ENCODE assay signal across 7 mouse cellular contexts in the genomic region with DNA sequence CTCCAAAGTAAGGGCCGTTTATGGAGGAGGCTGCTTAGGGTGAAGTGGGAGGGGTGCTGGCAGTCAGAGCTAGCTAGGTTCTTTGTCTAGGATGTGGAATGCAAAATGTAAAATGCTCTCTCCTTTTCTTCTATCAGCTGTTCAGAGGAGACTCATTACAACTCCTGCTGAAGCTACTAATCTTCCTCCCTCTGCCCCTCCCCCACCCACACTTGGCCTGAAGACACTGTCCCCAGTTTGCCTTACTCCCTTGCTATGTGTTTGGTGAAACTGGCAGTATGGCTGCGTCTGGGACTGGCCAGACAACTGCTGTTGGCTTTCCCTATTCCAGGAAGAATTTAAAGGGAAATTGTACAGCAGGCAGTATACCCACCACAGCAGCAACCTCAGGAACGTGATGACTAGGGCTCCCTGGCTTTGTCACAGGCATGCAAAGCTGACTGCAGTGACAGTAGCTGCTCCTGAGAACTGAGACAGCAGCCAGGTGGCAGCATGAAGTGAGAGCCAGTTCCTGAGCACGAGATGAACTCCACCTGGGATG. TPM values are rescaled to one million over a fixed set of nuclear protein-coding genes. Genes with fewer than 3 reads are reported as not detected.
A peak's percentile ranks its signal among the peaks of the same experiment; 100 is the strongest.
DNase-seq lines count a peak whose midpoint lies in the region; ATAC-seq lines count a peak whose summit lies in the region.

No protein-coding gene starts in this region.

- no peaks in the 10 kb centered on the region for H3K9me3 ChIP-seq in forebrain, embryonic 12.5 days
- no peaks in the 10 kb centered on the region for H3K9me3 ChIP-seq in midbrain, embryonic 15.5 days

- peak overlapping the region; percentile 78 for H3K27ac ChIP-seq in forebrain, embryonic 12.5 days
- H3K27ac ChIP-seq in midbrain, embryonic 15.5 days: peak overlapping the region; percentile 79

- H3K9ac ChIP-seq in forebrain, embryonic 12.5 days: peak overlapping the region; percentile 38; the same call in 1 of the 2 replicates
- H3K9ac ChIP-seq in midbrain, embryonic 15.5 days: peak overlapping the region; percentile 53

- ATAC-seq in forebrain, embryonic 12.5 days (ENCODE audit: low FRiP score): peak; percentile 74
- peak; percentile 87 for ATAC-seq in midbrain, embryonic 15.5 days (replicated peaks)
- no peak for ATAC-seq in erythroid progenitor cell, adult 5-6 weeks (replicated peaks; ENCODE audit: low FRiP score, poor library complexity, severe bottlenecking)

- peak overlapping the region; percentile 40 for H3K4me2 ChIP-seq in forebrain, embryonic 12.5 days
- H3K4me2 ChIP-seq in midbrain, embryonic 15.5 days: peak overlapping the region; percentile 53

- peak; percentile 15 for DNase-seq in layer of hippocampus, adult 11-12 months (ENCODE audit: low spot score)
- DNase-seq in layer of hippocampus, adult 18-20 months (ENCODE audit: low spot score in 2 of 2): no peak
- DNase-seq in cerebellum, adult 11 months: peak; percentile 57
- DNase-seq in liver: no peak

- H3K27me3 ChIP-seq in forebrain, embryonic 12.5 days: no peaks in the 10 kb centered on the region
- H3K27me3 ChIP-seq in midbrain, embryonic 15.5 days (replicated peaks): no peaks in the 10 kb centered on the region

- 38% methylated on average over 4 of the region's 4 CpGs for WGBS in forebrain, embryonic 12.5 days
- WGBS in midbrain, embryonic 15.5 days: 12% methylated on average over 4 of the region's 4 CpGs

- peak overlapping the region; percentile 20 for H3K4me3 ChIP-seq in forebrain, embryonic 12.5 days (replicated peaks)
- peak overlapping the region; percentile 38 for H3K4me3 ChIP-seq in midbrain, embryonic 15.5 days

- peaks cover 21% of the 10 kb centered on the region for H3K36me3 ChIP-seq in forebrain, embryonic 12.5 days (replicated peaks)
- peaks cover 7% of the 10 kb centered on the region for H3K36me3 ChIP-seq in midbrain, embryonic 15.5 days (replicated peaks)

- H3K4me1 ChIP-seq in forebrain, embryonic 12.5 days: peaks cover 17% of the 10 kb centered on the region
- H3K4me1 ChIP-seq in midbrain, embryonic 15.5 days: peaks cover 44% of the 10 kb centered on the region

RNA-seq across cellular contexts. Expression of a gene that starts 0.9 kb away (rescaled TPM):
- total RNA-seq in layer of hippocampus, adult 18-20 months (2021): 1 to 10 TPM; 2.1 to 2.6 TPM
- 5.2 and 6.8 TPM in 2 replicates for polyA plus RNA-seq in forebrain, embryonic 12.5 days (2016; fragmentation: Nextera tagmentation; extraction: Ambion mirVana)
- 16.3 and 18.5 TPM in 2 replicates for polyA plus RNA-seq in midbrain, embryonic 15.5 days (2015; fragmentation: Nextera tagmentation; extraction: Ambion mirVana)
- 1.3 and 1.4 TPM in 2 replicates for total RNA-seq in erythroid progenitor cell, adult 5-6 weeks (2015; ENCODE audit: low replicate concordance)
- total RNA-seq in erythroid progenitor cell, adult 5-6 weeks (2017; ENCODE audit: low replicate concordance): 0.26 and 0.83 TPM in 2 replicates

Comparison
In these comparisons a context has a peak if more than half of its experiments do, and no peak if none do; other contexts are left out.
1. DNase-seq: peak in layer of hippocampus, adult 11-12 months (single experiment) and cerebellum, adult 11 months (single experiment); none in layer of hippocampus, adult 18-20 months (0 of 2) and liver (single experiment).